Mouse (Mus musculus): ENCODE measurements around the gene Hnrnpk. TPM values are rescaled to one million over a fixed set of nuclear protein-coding genes. Genes with fewer than 3 reads are reported as not detected.
"Not testable (repeated sequence)": the region's sequence is repeated elsewhere in the genome, so short reads cannot be mapped to it uniquely, and the experiment has no call there.

Gene Hnrnpk
- polyA plus RNA-seq, 1 experiment from 2014 or later = 1,505 TPM

GRCm38 (mm10) chr13:58415374-58415773 lies 12.2 kb upstream of the Hnrnpk start:
- H3K9me3 ChIP-seq = no peaks in the 10 kb centered on the region
- no peaks in the 10 kb centered on the region for H3K27me3 ChIP-seq (ENCODE audit: insufficient read depth, poor library complexity, severe bottlenecking)
- H3K36me3 ChIP-seq = peaks cover 21% of the 10 kb centered on the region
- no peak for DNase-seq (ENCODE audit: low spot score)
- no peak overlapping the region for H3K4me3 ChIP-seq
- no peak overlapping the region for H3K27ac ChIP-seq
- H3K4me1 ChIP-seq = no peaks in the 10 kb centered on the region
- 91% methylated on average over 6 of the region's 6 CpGs for WGBS

GRCm38 (mm10) chr13:58411073-58411472 lies 7.9 kb upstream of the Hnrnpk start:
- DNase-seq (ENCODE audit: low spot score) = no peak
- no peaks in the 10 kb centered on the region for H3K4me1 ChIP-seq
- no peaks in the 10 kb centered on the region for H3K9me3 ChIP-seq
- no peak overlapping the region for H3K4me3 ChIP-seq
- H3K27ac ChIP-seq = no peak overlapping the region
- H3K27me3 ChIP-seq (ENCODE audit: insufficient read depth, poor library complexity, severe bottlenecking) = no peaks in the 10 kb centered on the region
- H3K36me3 ChIP-seq = peaks cover 33% of the 10 kb centered on the region
- 88% methylated on average over 4 of the region's 4 CpGs for WGBS

- peak overlapping the region; percentile 100 for H3K27ac ChIP-seq
- no peaks in the 10 kb centered on the region for H3K9me3 ChIP-seq
- H3K36me3 ChIP-seq = peaks cover 24% of the 10 kb centered on the region
- H3K27me3 ChIP-seq (ENCODE audit: insufficient read depth, poor library complexity, severe bottlenecking) = no peaks in the 10 kb centered on the region
- DNase-seq (ENCODE audit: low spot score) = no peak
- H3K4me3 ChIP-seq = peak overlapping the region; percentile 92
- H3K4me1 ChIP-seq = no peaks in the 10 kb centered on the region
- under 1% methylated on average over 33 of the region's 48 CpGs for WGBS
Measured at GRCm38 (mm10) chr13:58402744-58403110, 416 bp downstream of the Hnrnpk start.

GRCm38 (mm10) chr13:58402003-58402743 lies 970 bp downstream of the Hnrnpk start, which contains the start of gene Rmi1:
TSS of gene Rmi1 (plus strand) at chr13:58402248.
- H3K27ac ChIP-seq = peak within 1 kb of the TSS; percentile 100
- H3K36me3 ChIP-seq = peaks cover 24% of the 10 kb centered on the region
- H3K27me3 ChIP-seq (ENCODE audit: insufficient read depth, poor library complexity, severe bottlenecking) = no peaks in the 10 kb centered on the region
- H3K4me3 ChIP-seq = peak within 1 kb of the TSS; percentile 92
- peak; percentile 98 for DNase-seq (ENCODE audit: low spot score)
- no peaks in the 10 kb centered on the region for H3K9me3 ChIP-seq
- WGBS = under 1% methylated on average over 90 of the region's 91 CpGs
- no peaks in the 10 kb centered on the region for H3K4me1 ChIP-seq

GRCm38 (mm10) chr13:58401135-58402002 lies 1.8 kb downstream of the Hnrnpk start:
- Histone ChIP-seq H3K4me1 (no peaks in the 10 kb centered on the region), H3K9me3 (no peaks in the 10 kb centered on the region), H3K27me3 (ENCODE audit: insufficient read depth, poor library complexity, severe bottlenecking) (no peaks in the 10 kb centered on the region), H3K36me3 (peaks cover 32% of the 10 kb centered on the region), H3K27ac (peak overlapping the region; percentile 100), H3K4me3 (peak overlapping the region; percentile 92)
- WGBS = under 1% methylated on average over 82 of the region's 100 CpGs
- peak; percentile 89 for DNase-seq (ENCODE audit: low spot score)

GRCm38 (mm10) chr13:58400576-58400975 lies 2.6 kb downstream of the Hnrnpk start:
- H3K27ac ChIP-seq = peak overlapping the region; percentile 100
- no peak for DNase-seq (ENCODE audit: low spot score)
- peak overlapping the region; percentile 92 for H3K4me3 ChIP-seq
- no peaks in the 10 kb centered on the region for H3K4me1 ChIP-seq
- WGBS = 1% methylated on average over 11 of the region's 11 CpGs
- peaks cover 40% of the 10 kb centered on the region for H3K36me3 ChIP-seq
- H3K9me3 ChIP-seq = no peaks in the 10 kb centered on the region
- no peaks in the 10 kb centered on the region for H3K27me3 ChIP-seq (ENCODE audit: insufficient read depth, poor library complexity, severe bottlenecking)

- Histone ChIP-seq H3K27ac (no peak overlapping the region), H3K36me3 (peaks cover 69% of the 10 kb centered on the region), H3K27me3 (ENCODE audit: insufficient read depth, poor library complexity, severe bottlenecking) (no peaks in the 10 kb centered on the region), H3K9me3 (no peaks in the 10 kb centered on the region), H3K4me1 (no peaks in the 10 kb centered on the region), H3K4me3 (no peak overlapping the region)
- 93% methylated on average over 13 of the region's 13 CpGs for WGBS
- no peak for DNase-seq (ENCODE audit: low spot score)
Measured at GRCm38 (mm10) chr13:58397651-58398050, 5.5 kb downstream of the Hnrnpk start.

GRCm38 (mm10) chr13:58394392-58394791 lies 8.8 kb downstream of the Hnrnpk start:
- H3K36me3 ChIP-seq = peaks cover 93% of the 10 kb centered on the region
- not testable (repeated sequence) for H3K4me1 ChIP-seq; DNase-seq (ENCODE audit: low spot score); H3K27me3 ChIP-seq (ENCODE audit: insufficient read depth, poor library complexity, severe bottlenecking); H3K4me3 ChIP-seq; H3K9me3 ChIP-seq; H3K27ac ChIP-seq
- WGBS = 89% methylated on average over 11 of the region's 11 CpGs

- H3K27ac ChIP-seq = no peak overlapping the region
- no peak for DNase-seq (ENCODE audit: low spot score)
- H3K27me3 ChIP-seq (ENCODE audit: insufficient read depth, poor library complexity, severe bottlenecking) = no peaks in the 10 kb centered on the region
- 0 out of 2 replicates have a peak, but pooled peaks cover 4% of the 10 kb centered on the region for H3K4me1 ChIP-seq
- peaks cover 44% of the 10 kb centered on the region for H3K36me3 ChIP-seq
- no peak overlapping the region for H3K4me3 ChIP-seq
- WGBS = 81% methylated on average over 2 of the region's 2 CpGs
- no peaks in the 10 kb centered on the region for H3K9me3 ChIP-seq
Measured at GRCm38 (mm10) chr13:58389324-58389951, 13.7 kb downstream of the Hnrnpk start.

GRCm38 (mm10) chr13:58388379-58388778 lies 14.8 kb downstream of the Hnrnpk start:
- Histone ChIP-seq H3K4me3 (no peak overlapping the region), H3K27me3 (ENCODE audit: insufficient read depth, poor library complexity, severe bottlenecking) (no peaks in the 10 kb centered on the region), H3K36me3 (peaks cover 33% of the 10 kb centered on the region), H3K9me3 (no peaks in the 10 kb centered on the region), H3K4me1 (peaks cover 8% of the 10 kb centered on the region; the same call in 1 of the 2 replicates), H3K27ac (no peak overlapping the region)
- WGBS = 42% methylated on average over 3 of the region's 3 CpGs
- DNase-seq (ENCODE audit: low spot score) = no peak

GRCm38 (mm10) chr13:58387948-58388347 lies 15.2 kb downstream of the Hnrnpk start:
- WGBS = 15% methylated on average over 7 of the region's 7 CpGs
- no peak overlapping the region for H3K4me3 ChIP-seq
- peaks cover 8% of the 10 kb centered on the region; the same call in 1 of the 2 replicates for H3K4me1 ChIP-seq
- H3K36me3 ChIP-seq = peaks cover 31% of the 10 kb centered on the region
- DNase-seq (ENCODE audit: low spot score) = peak; percentile 89
- no peak overlapping the region for H3K27ac ChIP-seq
- H3K27me3 ChIP-seq (ENCODE audit: insufficient read depth, poor library complexity, severe bottlenecking) = no peaks in the 10 kb centered on the region
- no peaks in the 10 kb centered on the region for H3K9me3 ChIP-seq

- peaks cover 35% of the 10 kb centered on the region for H3K36me3 ChIP-seq
- H3K9me3 ChIP-seq = peaks cover 5% of the 10 kb centered on the region; the same call in 1 of the 2 replicates
- H3K27ac ChIP-seq = peak overlapping the region; percentile 95
- 78% methylated on average over 7 of the region's 7 CpGs for WGBS
- H3K4me3 ChIP-seq = peak overlapping the region; percentile 92
- peaks cover 8% of the 10 kb centered on the region; the same call in 1 of the 2 replicates for H3K4me1 ChIP-seq
- H3K27me3 ChIP-seq (ENCODE audit: insufficient read depth, poor library complexity, severe bottlenecking) = no peaks in the 10 kb centered on the region
- DNase-seq (ENCODE audit: low spot score) = no peak
Measured at GRCm38 (mm10) chr13:58385547-58385920, 17.6 kb downstream of the Hnrnpk start.
